Mouse (Mus musculus): Measurements from ENCODE around the gene Cuedc1. TPM values are rescaled to one million over a fixed set of nuclear protein-coding genes. Genes with fewer than 3 reads are reported as not detected.
"Not testable (repeated sequence)": the region's sequence is repeated elsewhere in the genome, so short reads cannot be mapped to it uniquely, and the experiment has no call there.

Cuedc1 gene
- polyA plus RNA-seq, 1 experiment from 2014 or later = 1.1 TPM

GRCm38 (mm10) chr11:88206576-88206975, 108.7 kb downstream of the Cuedc1 start:
- WGBS (ENCODE audit: insufficient replicate concordance) = 63% methylated on average over 8 of the region's 8 CpGs
- H3K27ac ChIP-seq (replicated peaks); H3K9me3 ChIP-seq (replicated peaks); H3K9ac ChIP-seq; H3K27me3 ChIP-seq; ATAC-seq (ENCODE audit: insufficient read depth); H3K4me2 ChIP-seq; H3K4me3 ChIP-seq (replicated peaks): not testable (repeated sequence)
- peaks cover 47% of the 10 kb centered on the region for H3K36me3 ChIP-seq (replicated peaks)
- peaks cover 33% of the 10 kb centered on the region for H3K4me1 ChIP-seq (replicated peaks)

- no peak for ATAC-seq (ENCODE audit: insufficient read depth)
- H3K36me3 ChIP-seq (replicated peaks) = peaks cover 49% of the 10 kb centered on the region
- H3K9ac ChIP-seq = no peak overlapping the region
- H3K27me3 ChIP-seq = no peaks in the 10 kb centered on the region
- H3K4me1 ChIP-seq (replicated peaks) = peaks cover 22% of the 10 kb centered on the region
- no peak overlapping the region for H3K4me3 ChIP-seq (replicated peaks)
- no peak overlapping the region for H3K27ac ChIP-seq (replicated peaks)
- WGBS (ENCODE audit: insufficient replicate concordance) = 94% methylated on average over 2 of the region's 2 CpGs
- H3K4me2 ChIP-seq = no peak overlapping the region
- H3K9me3 ChIP-seq (replicated peaks) = no peaks in the 10 kb centered on the region
Observed at GRCm38 (mm10) chr11:88207697-88208096, 109.8 kb downstream of the Cuedc1 start.

GRCm38 (mm10) chr11:88211824-88212582, 114.1 kb downstream of the Cuedc1 start:
- H3K4me1 ChIP-seq (replicated peaks) = no peaks in the 10 kb centered on the region; the same call in 1 of the 2 replicates
- H3K4me2 ChIP-seq = no peak overlapping the region
- H3K9me3 ChIP-seq (replicated peaks) = no peaks in the 10 kb centered on the region
- ATAC-seq (ENCODE audit: insufficient read depth) = no peak
- WGBS (ENCODE audit: insufficient replicate concordance) = 68% methylated on average over 5 of the region's 5 CpGs
- H3K4me3 ChIP-seq (replicated peaks) = no peak overlapping the region
- H3K9ac ChIP-seq = no peak overlapping the region
- peaks cover 48% of the 10 kb centered on the region for H3K36me3 ChIP-seq (replicated peaks)
- no peak overlapping the region for H3K27ac ChIP-seq (replicated peaks)
- 0 out of 2 replicates have a peak, but pooled peaks cover 5% of the 10 kb centered on the region for H3K27me3 ChIP-seq

- WGBS (ENCODE audit: insufficient replicate concordance) = 33% methylated on average over 6 of the region's 6 CpGs
- Histone ChIP-seq H3K4me1 (replicated peaks) (no peaks in the 10 kb centered on the region; the same call in 1 of the 2 replicates), H3K9ac (no peak overlapping the region), H3K4me3 (replicated peaks) (no peak overlapping the region), H3K36me3 (replicated peaks) (peaks cover 31% of the 10 kb centered on the region), H3K4me2 (no peak overlapping the region), H3K27ac (replicated peaks) (no peak overlapping the region), H3K9me3 (replicated peaks) (no peaks in the 10 kb centered on the region), H3K27me3 (0 out of 2 replicates have a peak, but pooled peaks cover 5% of the 10 kb centered on the region)
- ATAC-seq (ENCODE audit: insufficient read depth) = no peak
Observed at GRCm38 (mm10) chr11:88213757-88214156, 115.9 kb downstream of the Cuedc1 start.

- no peak for ATAC-seq (ENCODE audit: insufficient read depth)
- H3K9ac ChIP-seq = no peak overlapping the region
- no peaks in the 10 kb centered on the region; the same call in 1 of the 2 replicates for H3K4me1 ChIP-seq (replicated peaks)
- 0 out of 2 replicates have a peak, but pooled peaks cover 5% of the 10 kb centered on the region for H3K27me3 ChIP-seq
- no peak overlapping the region for H3K4me3 ChIP-seq (replicated peaks)
- no peaks in the 10 kb centered on the region for H3K9me3 ChIP-seq (replicated peaks)
- H3K4me2 ChIP-seq = no peak overlapping the region
- H3K36me3 ChIP-seq (replicated peaks) = peaks cover 17% of the 10 kb centered on the region
- no peak overlapping the region for H3K27ac ChIP-seq (replicated peaks)
- 50% methylated on average over 21 of the region's 21 CpGs for WGBS (ENCODE audit: insufficient replicate concordance)
Observed at GRCm38 (mm10) chr11:88214881-88215831, 117.3 kb downstream of the Cuedc1 start.

GRCm38 (mm10) chr11:88216231-88216685, 118.4 kb downstream of the Cuedc1 start:
- Histone ChIP-seq H3K4me1 (replicated peaks) (no peaks in the 10 kb centered on the region; the same call in 1 of the 2 replicates), H3K4me3 (replicated peaks) (no peak overlapping the region)

GRCm38 (mm10) chr11:88218155-88218554, 120.3 kb downstream of the Cuedc1 start:
- Histone ChIP-seq H3K4me3 (replicated peaks) (no peak overlapping the region), H3K4me1 (replicated peaks) (no peaks in the 10 kb centered on the region; the same call in 1 of the 2 replicates), H3K27me3 (0 out of 2 replicates have a peak, but pooled peaks cover 5% of the 10 kb centered on the region), H3K4me2 (no peak overlapping the region), H3K9ac (no peak overlapping the region), H3K27ac (replicated peaks) (no peak overlapping the region), H3K36me3 (replicated peaks) (no peaks in the 10 kb centered on the region), H3K9me3 (replicated peaks) (no peaks in the 10 kb centered on the region)
- 67% methylated on average over 6 of the region's 6 CpGs for WGBS (ENCODE audit: insufficient replicate concordance)
- ATAC-seq (ENCODE audit: insufficient read depth) = no peak

More at GRCm38 (mm10) chr11:88216231-88216685, 118.4 kb downstream of the Cuedc1 start:
- 22% methylated on average over 10 of the region's 10 CpGs for WGBS (ENCODE audit: insufficient replicate concordance)
- Histone ChIP-seq H3K27ac (replicated peaks) (no peak overlapping the region), H3K9ac (no peak overlapping the region), H3K36me3 (replicated peaks) (peaks cover 6% of the 10 kb centered on the region; the same call in 1 of the 2 replicates), H3K27me3 (0 out of 2 replicates have a peak, but pooled peaks cover 5% of the 10 kb centered on the region), H3K4me2 (no peak overlapping the region), H3K9me3 (replicated peaks) (no peaks in the 10 kb centered on the region)
- no peak for ATAC-seq (ENCODE audit: insufficient read depth)

GRCm38 (mm10) chr11:88218586-88218985, 120.7 kb downstream of the Cuedc1 start:
- Histone ChIP-seq H3K4me1 (replicated peaks) (no peaks in the 10 kb centered on the region; the same call in 1 of the 2 replicates), H3K27me3 (0 out of 2 replicates have a peak, but pooled peaks cover 5% of the 10 kb centered on the region), H3K9me3 (replicated peaks) (no peaks in the 10 kb centered on the region), H3K4me2 (no peak overlapping the region), H3K4me3 (replicated peaks) (no peak overlapping the region), H3K27ac (replicated peaks) (no peak overlapping the region), H3K9ac (no peak overlapping the region), H3K36me3 (replicated peaks) (no peaks in the 10 kb centered on the region)
- 52% methylated on average over 7 of the region's 7 CpGs for WGBS (ENCODE audit: insufficient replicate concordance)
- ATAC-seq (ENCODE audit: insufficient read depth) = no peak

- Histone ChIP-seq H3K4me3 (replicated peaks) (no peak overlapping the region), H3K9me3 (replicated peaks) (no peaks in the 10 kb centered on the region), H3K9ac (no peak overlapping the region), H3K27me3 (no peaks in the 10 kb centered on the region), H3K36me3 (replicated peaks) (no peaks in the 10 kb centered on the region), H3K27ac (replicated peaks) (no peak overlapping the region), H3K4me2 (no peak overlapping the region), H3K4me1 (replicated peaks) (no peaks in the 10 kb centered on the region)
- 77% methylated on average over 15 of the region's 15 CpGs for WGBS (ENCODE audit: insufficient replicate concordance)
- ATAC-seq (ENCODE audit: insufficient read depth) = no peak
Observed at GRCm38 (mm10) chr11:88221929-88222475, 124.1 kb downstream of the Cuedc1 start.

- ATAC-seq (ENCODE audit: insufficient read depth) = no peak
- Histone ChIP-seq H3K27ac (replicated peaks) (no peak overlapping the region), H3K27me3 (no peaks in the 10 kb centered on the region), H3K9ac (no peak overlapping the region), H3K4me3 (replicated peaks) (no peak overlapping the region), H3K4me1 (replicated peaks) (no peaks in the 10 kb centered on the region), H3K4me2 (no peak overlapping the region), H3K9me3 (replicated peaks) (no peaks in the 10 kb centered on the region), H3K36me3 (replicated peaks) (no peaks in the 10 kb centered on the region)
- WGBS (ENCODE audit: insufficient replicate concordance) = 73% methylated on average over 17 of the region's 17 CpGs
Observed at GRCm38 (mm10) chr11:88227001-88227957, 129.4 kb downstream of the Cuedc1 start.
